Mouse (Mus musculus) testis, postnatal 14 days (tissue): Measurements from ENCODE around the gene Tenm2.

Experiments used
- DNase-seq: peaks from one replicate; pipeline ENCODE4 v3.0.0; 2021; ENCODE audit warnings: low spot score

Tenm2 gene

GRCm38 (mm10) chr11:36481086-36481485 lies 754.7 kb downstream of the Tenm2 start:
- DNase-seq = no peak

- DNase-seq = no peak
Observed at GRCm38 (mm10) chr11:36469811-36470551, 765.8 kb downstream of the Tenm2 start.

- no peak for DNase-seq
Observed at GRCm38 (mm10) chr11:36458451-36458850, 777.3 kb downstream of the Tenm2 start.

- DNase-seq = no peak
Observed at GRCm38 (mm10) chr11:36454076-36454475, 781.7 kb downstream of the Tenm2 start.

- peak; percentile 5 for DNase-seq
Observed at GRCm38 (mm10) chr11:36452436-36452835, 783.3 kb downstream of the Tenm2 start.

GRCm38 (mm10) chr11:36446351-36446750 lies 789.4 kb downstream of the Tenm2 start:
- no peak for DNase-seq

- DNase-seq = no peak
Observed at GRCm38 (mm10) chr11:36443821-36444220, 791.9 kb downstream of the Tenm2 start.

DNA sequence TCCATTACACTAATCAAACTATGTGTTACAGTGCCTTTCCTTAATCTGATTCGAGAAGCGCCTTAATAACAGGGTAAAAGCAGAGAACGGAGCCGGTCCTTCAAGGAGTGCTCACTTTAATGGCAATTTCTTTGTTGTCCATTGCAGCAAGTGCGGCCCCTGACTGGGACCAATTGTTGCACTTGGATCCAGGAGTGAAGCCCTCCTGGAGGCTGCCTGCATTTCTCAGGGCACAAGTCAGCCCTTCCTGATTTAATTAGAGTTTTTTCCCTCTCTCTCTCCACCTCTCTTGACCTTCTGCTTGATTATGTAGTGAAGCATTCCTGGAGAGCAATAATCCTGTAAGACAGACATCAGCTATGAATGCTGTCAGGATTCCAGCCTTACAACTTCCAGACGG lies 794.0 kb downstream of the Tenm2 start:
- DNase-seq = no peak

DNA sequence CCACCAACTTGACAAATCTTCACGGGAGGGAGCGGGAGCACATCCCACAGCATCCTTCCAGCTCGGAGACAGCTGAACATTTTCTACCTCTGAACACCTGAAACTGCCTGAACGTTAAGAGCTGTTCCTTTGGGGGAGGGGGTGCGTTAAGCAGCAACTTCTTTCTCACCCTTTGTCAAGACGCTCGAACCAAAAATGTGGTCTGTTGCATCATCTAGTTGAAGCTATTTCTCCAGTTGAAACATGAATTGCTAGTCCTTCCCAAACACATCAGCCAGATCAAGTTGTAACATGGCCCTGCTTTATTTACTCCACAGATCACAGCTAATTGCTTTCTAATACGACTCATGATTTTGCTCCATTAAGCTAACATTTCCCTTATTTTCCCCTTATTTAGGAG lies 799.5 kb downstream of the Tenm2 start:
- DNase-seq = no peak

- no peak for DNase-seq
Observed at GRCm38 (mm10) chr11:36428947-36429346, 806.8 kb downstream of the Tenm2 start.

DNA sequence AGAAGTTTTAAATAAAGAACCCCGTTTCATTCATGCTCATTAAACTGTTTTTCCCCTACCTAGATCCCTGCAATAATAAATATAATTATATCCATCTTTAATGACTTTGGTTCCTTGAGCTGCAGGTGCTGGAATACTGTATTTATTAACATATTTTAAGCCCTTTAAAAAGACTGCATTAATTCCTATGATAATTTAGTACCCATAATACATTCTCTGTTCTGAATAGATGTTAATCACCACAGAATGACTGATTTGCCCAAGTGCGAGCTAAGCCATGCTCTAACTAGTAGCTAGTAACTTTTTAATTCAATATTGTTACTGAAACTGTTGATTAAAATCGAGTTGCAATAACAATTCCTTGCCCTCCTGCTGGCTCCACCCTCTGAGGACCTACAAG lies 810.8 kb downstream of the Tenm2 start:
- DNase-seq = no peak

GRCm38 (mm10) chr11:36420047-36420446 lies 815.7 kb downstream of the Tenm2 start:
- DNase-seq = no peak

GRCm38 (mm10) chr11:36415244-36415643 lies 820.5 kb downstream of the Tenm2 start:
- no peak for DNase-seq

DNA sequence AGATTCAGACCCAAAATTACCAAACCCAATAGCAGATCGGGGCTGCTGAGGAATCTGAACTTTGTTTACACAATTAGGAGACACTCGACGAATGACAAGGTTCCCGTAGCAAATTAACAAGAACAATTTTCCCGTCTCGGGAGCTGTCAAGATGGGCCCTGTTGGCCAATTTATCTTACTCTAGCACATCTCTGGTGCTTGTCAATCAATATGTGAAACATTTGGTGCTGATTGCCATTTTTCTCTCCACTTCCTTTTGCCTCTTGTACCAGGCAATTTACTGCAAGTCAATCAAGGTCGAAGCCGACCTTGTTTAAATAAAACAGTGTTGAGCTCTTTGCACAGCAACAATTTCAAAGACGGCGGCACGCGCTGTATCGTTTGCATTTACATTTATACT lies 824.9 kb downstream of the Tenm2 start:
- DNase-seq = no peak

DNA sequence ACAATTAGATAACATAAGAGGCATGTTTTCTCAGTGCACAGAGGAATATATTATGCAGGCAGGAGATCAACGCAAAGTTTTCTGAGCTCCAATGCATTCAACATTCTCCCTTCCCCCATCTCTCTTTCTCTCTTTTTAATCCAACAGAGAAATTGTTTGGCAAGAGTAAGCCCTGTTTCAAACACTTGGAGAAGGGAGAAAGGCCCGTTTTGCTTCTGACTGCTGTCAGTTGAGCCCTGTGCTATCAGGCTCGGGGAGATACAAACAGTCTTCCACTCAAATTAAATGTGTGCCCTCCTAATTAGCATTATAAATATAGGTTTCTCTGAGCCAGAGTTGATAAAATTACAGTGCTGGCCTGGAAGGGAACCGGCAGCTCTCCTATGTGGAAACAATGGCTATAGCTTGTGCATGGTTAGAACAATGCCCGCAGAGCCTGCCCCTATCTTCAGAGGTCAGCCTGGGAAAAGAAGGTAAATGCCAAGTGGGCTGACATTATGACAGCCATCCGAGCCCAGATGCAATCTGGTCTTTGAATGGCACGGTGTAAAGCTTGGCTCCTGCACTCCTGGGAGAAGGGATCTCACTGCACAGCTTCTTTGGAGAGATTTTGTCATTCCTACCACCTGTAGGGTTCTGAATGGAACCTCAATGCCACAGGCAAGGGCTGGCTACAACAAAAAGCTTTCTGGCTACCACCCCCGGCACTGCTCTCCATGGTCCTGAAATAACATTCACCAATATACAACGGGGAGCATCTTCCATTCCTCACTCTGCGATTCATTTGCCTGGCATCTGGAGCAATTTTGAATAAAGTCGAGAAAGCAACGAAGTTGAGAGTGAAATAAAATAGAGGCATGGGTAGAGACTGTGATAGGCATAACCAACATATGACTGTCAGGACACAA lies 839.7 kb downstream of the Tenm2 start:
- no peak for DNase-seq

DNA sequence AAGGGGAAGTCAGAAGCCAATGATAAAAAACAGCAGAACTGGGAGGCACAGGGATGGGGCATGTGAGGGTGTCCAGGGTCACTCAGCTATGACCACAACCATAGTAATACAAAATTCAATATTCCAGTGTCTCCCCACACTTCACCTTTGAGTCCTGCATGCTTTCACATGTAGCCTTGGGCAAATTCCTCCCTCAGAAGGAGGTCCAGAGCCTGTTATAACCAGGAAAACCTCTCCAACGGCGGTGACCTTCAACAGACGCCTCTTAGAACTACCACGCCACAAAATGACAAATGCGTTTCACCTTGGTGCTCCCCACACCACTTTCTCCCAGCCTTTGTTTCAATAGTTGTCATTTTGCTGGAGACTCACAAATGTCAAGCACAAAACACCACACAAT lies 851.1 kb downstream of the Tenm2 start:
- no peak for DNase-seq

GRCm38 (mm10) chr11:36371814-36372213 lies 864.0 kb downstream of the Tenm2 start:
- DNase-seq = no peak

DNA sequence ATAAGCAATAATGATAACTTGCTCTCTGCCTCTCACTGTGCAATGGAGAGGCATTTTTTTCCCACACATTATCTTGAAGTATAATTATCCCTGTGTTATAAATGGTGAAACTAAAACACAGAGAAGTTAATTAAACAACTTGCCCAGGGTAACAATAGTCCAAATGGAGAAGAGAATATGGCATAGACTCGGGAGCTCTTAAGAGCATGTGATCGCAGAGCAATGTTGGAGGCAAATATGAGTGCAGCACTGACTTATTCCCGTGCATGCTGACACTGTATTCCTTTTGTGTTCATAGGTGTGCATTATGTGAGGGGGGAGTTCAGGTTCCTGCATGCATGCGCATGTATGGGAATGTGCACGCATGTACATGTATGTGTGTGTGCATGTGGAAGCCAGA lies 870.7 kb downstream of the Tenm2 start:
- no peak for DNase-seq

- DNase-seq = no peak
Observed at GRCm38 (mm10) chr11:36364441-36364840, 871.3 kb downstream of the Tenm2 start.

- no peak for DNase-seq
Observed at GRCm38 (mm10) chr11:36362514-36362913, 873.2 kb downstream of the Tenm2 start.

DNA sequence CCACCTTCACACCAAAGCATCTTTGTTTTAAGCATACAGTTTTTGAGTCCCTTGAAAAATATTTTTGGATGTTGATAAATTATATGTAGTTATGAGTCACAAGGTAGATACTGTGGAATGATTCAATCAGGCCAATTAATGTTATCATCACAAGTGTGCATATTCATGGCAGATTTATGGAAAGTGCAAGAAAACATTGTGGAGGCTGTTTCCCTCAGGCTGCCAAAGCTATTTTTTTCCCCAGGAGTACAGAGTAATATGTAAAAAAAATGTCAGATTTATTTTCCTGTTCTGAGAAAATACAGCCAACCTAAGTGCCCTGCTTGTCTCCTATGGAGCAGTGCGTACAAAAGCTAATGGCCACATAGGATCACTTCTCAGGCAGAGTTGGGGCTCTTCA lies 882.5 kb downstream of the Tenm2 start:
- no peak for DNase-seq

- DNase-seq = no peak
Observed at GRCm38 (mm10) chr11:36351752-36352151, 884.0 kb downstream of the Tenm2 start.

GRCm38 (mm10) chr11:36351341-36351740 lies 884.4 kb downstream of the Tenm2 start:
- DNase-seq = no peak
